Mouse (Mus musculus): Measurements from ENCODE around the gene Izumo1r. TPM values are rescaled to one million over a fixed set of nuclear protein-coding genes. Genes with fewer than 3 reads are reported as not detected.
A peak's percentile ranks its signal among the peaks of the same experiment; 100 is the strongest.

Gene Izumo1r
- polyA plus RNA-seq (2015; fragmentation: Nextera tagmentation; extraction: Ambion mirVana): not detected in 2 replicates

DNA sequence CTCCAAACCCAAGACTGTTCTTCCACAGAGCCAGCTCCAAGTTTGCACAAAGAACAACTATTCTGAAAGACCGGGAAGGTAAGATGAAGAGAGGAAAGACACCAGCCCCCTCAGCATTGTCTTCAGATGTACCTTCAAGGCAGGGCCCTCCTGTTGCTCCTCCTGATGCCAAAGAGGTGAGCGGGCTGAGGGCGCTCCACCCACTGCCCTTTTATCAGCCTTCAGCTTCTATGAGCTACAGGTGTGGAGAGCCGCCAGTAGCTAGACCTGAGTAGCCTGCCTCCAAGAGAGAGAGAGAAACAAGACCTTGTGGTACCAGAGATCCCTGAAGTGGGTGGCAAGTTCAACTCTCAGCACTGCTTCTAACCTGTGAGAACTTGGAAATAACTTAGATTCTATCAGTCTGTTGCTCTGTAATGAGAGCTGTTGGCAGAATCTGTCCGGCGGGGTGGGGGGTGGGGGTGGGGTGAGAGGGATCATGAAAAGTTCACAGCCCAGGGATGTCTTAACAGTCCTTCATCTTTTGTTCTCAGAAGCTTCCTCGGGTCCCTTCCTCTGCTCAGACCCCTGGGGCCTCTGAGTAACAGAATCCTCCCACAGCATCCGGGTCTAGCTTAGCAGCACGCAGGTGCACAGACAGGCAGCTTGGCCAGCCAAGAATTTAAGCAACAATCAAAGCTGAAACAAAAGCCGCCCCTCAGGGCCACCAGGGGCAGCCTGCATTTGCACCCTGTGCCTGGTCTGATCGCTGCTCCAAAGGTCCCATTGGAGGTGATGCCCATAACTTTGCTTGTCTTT is at the start of gene Izumo1r:
TSS of gene Izumo1r (minus strand) at position 369 of the 798 bp plus-strand sequence.
- 30% methylated on average over 11 of the region's 11 CpGs for WGBS
- H3K4me2 ChIP-seq (replicated peaks; ENCODE audit: low read depth, low read length): no peak within 1 kb of the TSS
- H3K9ac ChIP-seq (replicated peaks; ENCODE audit: low read length): no peak within 1 kb of the TSS
- no peak within 1 kb of the TSS for H3K27ac ChIP-seq (ENCODE audit: low read length)
- H3K9me3 ChIP-seq (ENCODE audit: low read length): no peaks in the 10 kb centered on the region
- no peaks in the 10 kb centered on the region for H3K36me3 ChIP-seq (ENCODE audit: insufficient read depth, low read length)
- H3K4me1 ChIP-seq (ENCODE audit: insufficient read depth, low read length): peaks cover 12% of the 10 kb centered on the region; the same call in 1 of the 2 replicates
- H3K27me3 ChIP-seq (ENCODE audit: insufficient read depth, low read length): no peaks in the 10 kb centered on the region
- no peak within 1 kb of the TSS for H3K4me3 ChIP-seq (ENCODE audit: low read length)
- ATAC-seq (ENCODE audit: low FRiP score, low TSS enrichment): peak; percentile 59

DNA sequence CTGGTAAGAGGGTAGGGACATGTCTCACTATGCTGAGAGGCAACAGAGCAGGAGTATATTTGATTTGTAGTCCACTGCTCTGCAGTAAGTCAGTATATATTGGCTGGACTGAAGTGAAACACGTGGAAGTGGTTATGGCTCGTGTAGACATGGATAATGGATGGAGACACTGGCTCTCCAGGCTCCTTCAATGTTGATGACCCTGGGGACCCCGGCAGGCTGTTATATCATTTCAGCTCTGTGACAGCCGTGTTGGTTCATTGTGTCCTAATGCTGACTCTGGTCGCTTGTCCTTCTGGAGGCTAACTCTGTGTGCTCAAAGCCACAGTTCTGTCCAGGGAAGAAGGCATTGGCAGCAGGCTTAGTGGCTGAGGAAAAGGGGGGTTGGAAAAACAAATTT is 47.3 kb upstream of the Izumo1r start:
- H3K9me3 ChIP-seq (ENCODE audit: low read length): peaks cover 5% of the 10 kb centered on the region; the same call in 1 of the 2 replicates
- H3K27me3 ChIP-seq (ENCODE audit: insufficient read depth, low read length): no peaks in the 10 kb centered on the region
- no peak overlapping the region for H3K9ac ChIP-seq (replicated peaks; ENCODE audit: low read length)
- H3K4me3 ChIP-seq (ENCODE audit: low read length): no peak overlapping the region
- peaks cover under 1% of the 10 kb centered on the region; the same call in 1 of the 2 replicates for H3K4me1 ChIP-seq (ENCODE audit: insufficient read depth, low read length)
- no peak overlapping the region for H3K27ac ChIP-seq (ENCODE audit: low read length)
- no peaks in the 10 kb centered on the region for H3K36me3 ChIP-seq (ENCODE audit: insufficient read depth, low read length)
- 74% methylated on average over 5 of the region's 5 CpGs for WGBS
- no peak for ATAC-seq (ENCODE audit: low FRiP score, low TSS enrichment)
- H3K4me2 ChIP-seq (replicated peaks; ENCODE audit: low read depth, low read length): no peak overlapping the region

DNA sequence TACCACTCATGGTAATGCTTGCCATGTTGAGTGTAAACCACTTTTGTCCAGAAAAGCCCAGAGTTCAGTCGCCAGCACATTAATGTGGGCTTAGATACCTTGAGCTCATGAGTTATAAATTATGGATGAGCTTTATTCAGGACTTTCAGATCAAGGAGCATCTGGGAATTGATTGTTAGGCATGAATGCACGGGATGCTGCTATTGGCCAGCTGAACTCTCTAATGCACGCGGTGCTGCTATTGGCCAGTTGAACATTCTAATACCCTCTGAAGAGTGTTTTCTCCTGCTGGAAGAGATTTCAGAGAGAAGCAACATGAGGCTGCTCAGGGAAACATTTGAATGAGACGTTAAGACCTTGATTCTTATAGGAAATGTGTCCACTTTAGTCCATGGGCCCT is 45.1 kb upstream of the Izumo1r start:
- H3K4me3 ChIP-seq (ENCODE audit: low read length): no peak overlapping the region
- WGBS: 85% methylated on average over 5 of the region's 5 CpGs
- H3K4me2 ChIP-seq (replicated peaks; ENCODE audit: low read depth, low read length): no peak overlapping the region
- H3K36me3 ChIP-seq (ENCODE audit: insufficient read depth, low read length): no peaks in the 10 kb centered on the region
- peaks cover 5% of the 10 kb centered on the region; the same call in 1 of the 2 replicates for H3K4me1 ChIP-seq (ENCODE audit: insufficient read depth, low read length)
- H3K27ac ChIP-seq (ENCODE audit: low read length): no peak overlapping the region
- H3K27me3 ChIP-seq (ENCODE audit: insufficient read depth, low read length): no peaks in the 10 kb centered on the region
- no peak for ATAC-seq (ENCODE audit: low FRiP score, low TSS enrichment)
- H3K9me3 ChIP-seq (ENCODE audit: low read length): peaks cover 5% of the 10 kb centered on the region; the same call in 1 of the 2 replicates
- no peak overlapping the region for H3K9ac ChIP-seq (replicated peaks; ENCODE audit: low read length)

DNA sequence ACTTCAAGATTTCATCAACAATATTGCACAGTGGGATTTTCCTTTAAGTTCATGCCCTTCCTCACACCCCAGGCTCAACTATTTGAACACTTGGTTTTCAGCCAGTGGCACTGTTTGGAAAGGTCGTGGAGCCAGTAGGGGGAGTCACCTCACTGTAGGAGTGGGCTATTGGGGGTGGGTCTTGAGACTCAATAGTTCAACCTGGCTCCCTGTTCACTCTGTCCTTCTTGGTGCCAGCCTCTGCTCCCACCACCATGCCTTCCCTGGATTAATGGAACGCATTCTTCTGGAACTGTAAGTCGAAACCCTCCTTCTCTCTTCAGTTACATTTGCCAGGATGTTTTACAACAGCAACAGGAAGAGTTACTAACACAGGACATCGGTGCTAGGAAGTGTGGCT is 42.9 kb upstream of the Izumo1r start:
- Histone ChIP-seq H3K9me3 (ENCODE audit: low read length) (peaks cover 5% of the 10 kb centered on the region; the same call in 1 of the 2 replicates), H3K4me3 (ENCODE audit: low read length) (no peak overlapping the region), H3K27me3 (ENCODE audit: insufficient read depth, low read length) (no peaks in the 10 kb centered on the region), H3K4me2 (replicated peaks; ENCODE audit: low read depth, low read length) (no peak overlapping the region), H3K36me3 (ENCODE audit: insufficient read depth, low read length) (no peaks in the 10 kb centered on the region), H3K9ac (replicated peaks; ENCODE audit: low read length) (no peak overlapping the region), H3K4me1 (ENCODE audit: insufficient read depth, low read length) (peaks cover 5% of the 10 kb centered on the region; the same call in 1 of the 2 replicates), H3K27ac (ENCODE audit: low read length) (no peak overlapping the region)
- ATAC-seq (ENCODE audit: low FRiP score, low TSS enrichment): peak; percentile 77; the same call in 1 of the 2 replicates
- WGBS: 37% methylated on average over 4 of the region's 4 CpGs

DNA sequence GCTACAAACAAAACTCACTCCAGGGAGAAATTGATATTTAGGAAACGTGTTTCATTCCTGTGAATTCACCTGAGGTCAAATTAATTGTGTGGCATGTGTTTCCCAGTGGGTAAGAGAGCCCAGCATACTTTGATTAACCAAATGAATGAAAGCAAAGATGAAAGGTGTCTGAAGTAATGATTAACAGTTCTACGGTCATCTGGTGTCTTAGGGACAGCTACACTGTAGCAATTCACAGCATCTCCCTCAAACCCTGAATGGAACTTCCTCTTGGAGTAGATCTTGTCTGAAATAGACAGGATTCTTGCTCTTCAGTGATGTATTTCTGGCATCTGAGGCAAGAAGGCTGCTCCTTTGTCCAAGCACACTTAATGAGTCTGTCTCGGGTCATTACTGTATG is 42.2 kb upstream of the Izumo1r start:
- Histone ChIP-seq H3K9ac (replicated peaks; ENCODE audit: low read length) (no peak overlapping the region), H3K4me1 (ENCODE audit: insufficient read depth, low read length) (peaks cover 5% of the 10 kb centered on the region; the same call in 1 of the 2 replicates), H3K27me3 (ENCODE audit: insufficient read depth, low read length) (no peaks in the 10 kb centered on the region), H3K4me3 (ENCODE audit: low read length) (no peak overlapping the region), H3K9me3 (ENCODE audit: low read length) (peaks cover 5% of the 10 kb centered on the region; the same call in 1 of the 2 replicates), H3K27ac (ENCODE audit: low read length) (no peak overlapping the region), H3K4me2 (replicated peaks; ENCODE audit: low read depth, low read length) (no peak overlapping the region), H3K36me3 (ENCODE audit: insufficient read depth, low read length) (no peaks in the 10 kb centered on the region)
- peak; percentile 70 for ATAC-seq (ENCODE audit: low FRiP score, low TSS enrichment)
- 36% methylated on average over 3 of the region's 3 CpGs for WGBS

DNA sequence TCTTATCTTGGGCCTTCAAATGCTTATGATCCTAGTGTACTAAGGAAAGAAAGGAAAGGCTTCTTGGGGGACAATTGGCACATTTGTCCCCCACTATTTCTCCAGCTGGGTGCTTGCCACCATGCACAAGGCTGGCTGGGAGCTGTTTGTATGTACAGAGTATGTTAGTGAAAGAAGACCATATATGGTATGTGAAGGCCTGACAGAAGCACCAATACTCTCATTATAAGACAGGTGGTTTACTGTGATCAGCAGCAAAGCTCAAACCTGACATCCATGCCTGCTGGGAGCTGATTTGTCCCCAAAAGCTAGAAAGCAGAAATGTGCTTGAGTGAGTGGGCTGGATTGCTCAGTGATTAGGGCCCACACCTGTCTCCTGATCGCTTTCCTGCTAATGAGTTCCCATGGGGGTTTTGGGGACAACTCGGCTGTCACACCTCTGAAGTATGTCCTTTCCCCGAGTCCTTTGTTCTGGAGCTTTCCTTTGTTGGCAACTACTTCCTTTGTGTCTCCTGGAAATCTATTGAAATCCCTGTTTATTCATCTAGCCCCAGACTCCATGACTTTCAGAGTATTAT is 38.5 kb upstream of the Izumo1r start:
- 69% methylated on average over 3 of the region's 3 CpGs for WGBS
- no peak for ATAC-seq (ENCODE audit: low FRiP score, low TSS enrichment)

DNA sequence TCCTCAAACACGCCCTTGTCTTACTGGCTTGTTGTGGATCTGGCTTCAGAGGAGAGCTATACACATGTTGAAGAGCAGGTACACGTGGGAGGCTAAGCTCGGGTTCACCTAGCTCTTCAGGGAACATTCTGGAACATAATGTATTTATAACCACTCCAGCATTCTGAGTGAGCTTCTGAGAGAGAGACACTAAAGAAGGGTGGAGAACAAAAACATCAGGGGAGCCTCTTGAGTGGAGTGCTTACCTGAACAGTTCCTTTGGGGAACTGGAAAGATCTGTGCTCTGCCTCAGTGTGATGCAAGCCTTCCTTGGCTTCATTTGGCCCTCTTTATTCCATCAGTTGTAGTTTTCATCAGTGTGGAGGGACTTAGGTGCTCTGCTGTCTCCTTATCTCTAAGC is 35.9 kb upstream of the Izumo1r start:
- no peak overlapping the region for H3K9ac ChIP-seq (replicated peaks; ENCODE audit: low read length)
- no peak for ATAC-seq (ENCODE audit: low FRiP score, low TSS enrichment)
- H3K36me3 ChIP-seq (ENCODE audit: insufficient read depth, low read length): no peaks in the 10 kb centered on the region
- H3K27me3 ChIP-seq (ENCODE audit: insufficient read depth, low read length): no peaks in the 10 kb centered on the region
- no peaks in the 10 kb centered on the region for H3K9me3 ChIP-seq (ENCODE audit: low read length)
- no peaks in the 10 kb centered on the region for H3K4me1 ChIP-seq (ENCODE audit: insufficient read depth, low read length)
- H3K4me3 ChIP-seq (ENCODE audit: low read length): no peak overlapping the region
- whole genome bisulfite sequencing: 74% methylated on average over 3 of the region's 3 CpGs
- no peak overlapping the region for H3K4me2 ChIP-seq (replicated peaks; ENCODE audit: low read depth, low read length)
- H3K27ac ChIP-seq (ENCODE audit: low read length): no peak overlapping the region

More for the DNA sequence above, 38.5 kb upstream of the Izumo1r start:
- no peak overlapping the region for H3K4me2 ChIP-seq (replicated peaks; ENCODE audit: low read depth, low read length)
- H3K9me3 ChIP-seq (ENCODE audit: low read length): no peaks in the 10 kb centered on the region
- no peak overlapping the region for H3K4me3 ChIP-seq (ENCODE audit: low read length)
- no peak overlapping the region for H3K27ac ChIP-seq (ENCODE audit: low read length)
- no peaks in the 10 kb centered on the region for H3K36me3 ChIP-seq (ENCODE audit: insufficient read depth, low read length)
- no peaks in the 10 kb centered on the region for H3K27me3 ChIP-seq (ENCODE audit: insufficient read depth, low read length)
- H3K9ac ChIP-seq (replicated peaks; ENCODE audit: low read length): no peak overlapping the region
- peaks cover 5% of the 10 kb centered on the region; the same call in 1 of the 2 replicates for H3K4me1 ChIP-seq (ENCODE audit: insufficient read depth, low read length)

DNA sequence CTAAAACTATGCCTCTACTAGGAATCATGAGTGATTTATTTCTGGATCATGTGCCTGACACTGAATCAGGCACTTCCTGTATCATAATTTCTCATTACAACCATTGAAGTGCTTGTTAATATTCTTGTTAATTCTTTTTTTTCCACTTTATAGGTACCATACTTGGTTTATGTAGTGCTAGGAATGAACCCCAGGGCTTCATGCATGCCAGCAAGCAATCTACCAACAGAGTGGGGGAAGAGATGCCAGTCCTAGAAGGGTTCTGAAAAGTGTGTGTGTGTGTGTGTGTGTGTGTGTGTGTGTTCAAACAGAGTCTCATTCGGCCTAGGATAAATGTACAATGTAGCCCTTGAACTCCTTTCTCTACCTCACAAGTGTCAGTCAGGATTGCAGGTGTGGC is 33.6 kb upstream of the Izumo1r start:
- WGBS: 81% methylated on average over 1 of the region's 1 CpGs
- no peaks in the 10 kb centered on the region for H3K36me3 ChIP-seq (ENCODE audit: insufficient read depth, low read length)
- H3K9ac ChIP-seq (replicated peaks; ENCODE audit: low read length): no peak overlapping the region
- H3K9me3 ChIP-seq (ENCODE audit: low read length): no peaks in the 10 kb centered on the region
- H3K27ac ChIP-seq (ENCODE audit: low read length): no peak overlapping the region
- H3K4me1 ChIP-seq (ENCODE audit: insufficient read depth, low read length): no peaks in the 10 kb centered on the region
- no peak overlapping the region for H3K4me2 ChIP-seq (replicated peaks; ENCODE audit: low read depth, low read length)
- H3K27me3 ChIP-seq (ENCODE audit: insufficient read depth, low read length): no peaks in the 10 kb centered on the region
- ATAC-seq (ENCODE audit: low FRiP score, low TSS enrichment): no peak
- no peak overlapping the region for H3K4me3 ChIP-seq (ENCODE audit: low read length)

DNA sequence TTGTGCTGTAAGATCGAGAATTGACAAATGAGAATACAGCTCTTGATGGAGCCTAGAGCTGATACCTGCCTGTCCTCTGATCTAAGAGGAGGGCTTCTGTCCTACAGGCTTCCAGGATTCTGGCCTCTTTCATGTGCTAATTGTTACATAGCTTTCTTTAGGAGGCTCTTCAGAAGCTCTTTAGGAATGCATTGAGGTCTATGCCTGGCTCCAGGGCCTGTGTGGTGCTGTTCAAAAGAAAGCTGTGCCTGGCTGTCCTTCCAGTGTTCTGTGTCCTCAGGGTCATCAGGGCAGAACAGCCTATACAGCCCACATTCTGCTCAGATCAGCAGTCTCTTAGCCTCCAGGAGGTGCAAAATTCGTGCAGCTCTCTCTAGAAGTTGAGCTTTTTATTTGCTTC is 31.1 kb upstream of the Izumo1r start:
- Histone ChIP-seq H3K4me3 (ENCODE audit: low read length) (no peak overlapping the region), H3K36me3 (ENCODE audit: insufficient read depth, low read length) (no peaks in the 10 kb centered on the region), H3K4me1 (ENCODE audit: insufficient read depth, low read length) (no peaks in the 10 kb centered on the region), H3K27me3 (ENCODE audit: insufficient read depth, low read length) (no peaks in the 10 kb centered on the region), H3K9ac (replicated peaks; ENCODE audit: low read length) (no peak overlapping the region), H3K27ac (ENCODE audit: low read length) (no peak overlapping the region), H3K4me2 (replicated peaks; ENCODE audit: low read depth, low read length) (no peak overlapping the region), H3K9me3 (ENCODE audit: low read length) (no peaks in the 10 kb centered on the region)
- 60% methylated on average over 2 of the region's 2 CpGs for WGBS
- no peak for ATAC-seq (ENCODE audit: low FRiP score, low TSS enrichment)

DNA sequence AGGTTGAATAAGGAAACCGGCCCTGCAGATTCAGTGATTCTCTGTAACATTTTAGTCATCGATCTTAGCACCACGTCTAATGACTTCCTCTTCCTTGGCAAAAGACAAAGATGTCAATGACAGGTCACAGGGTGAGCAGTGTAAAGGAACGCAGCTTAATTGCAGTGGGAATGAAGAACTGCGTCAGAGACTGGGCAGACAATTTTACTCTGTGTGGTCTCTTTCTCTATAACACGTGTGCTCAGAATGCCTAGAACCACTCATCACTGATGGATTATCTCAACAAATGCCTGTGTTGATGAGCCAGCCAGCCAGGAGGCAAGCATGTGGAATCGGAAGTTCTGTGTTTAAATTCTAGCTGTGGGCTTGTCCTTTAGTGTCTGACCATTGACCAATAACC is 28.2 kb upstream of the Izumo1r start:
- whole genome bisulfite sequencing: 38% methylated on average over 7 of the region's 7 CpGs
- Histone ChIP-seq H3K9ac (replicated peaks; ENCODE audit: low read length) (no peak overlapping the region), H3K27ac (ENCODE audit: low read length) (no peak overlapping the region), H3K27me3 (ENCODE audit: insufficient read depth, low read length) (no peaks in the 10 kb centered on the region), H3K9me3 (ENCODE audit: low read length) (no peaks in the 10 kb centered on the region), H3K4me1 (ENCODE audit: insufficient read depth, low read length) (0 out of 2 replicates have a peak, but pooled peaks cover under 1% of the 10 kb centered on the region), H3K4me2 (replicated peaks; ENCODE audit: low read depth, low read length) (no peak overlapping the region), H3K36me3 (ENCODE audit: insufficient read depth, low read length) (no peaks in the 10 kb centered on the region), H3K4me3 (ENCODE audit: low read length) (no peak overlapping the region)
- no peak for ATAC-seq (ENCODE audit: low FRiP score, low TSS enrichment)
